Mouse (Mus musculus): ENCODE results near the gene Apoc4.

Apoc4 gene

DNA sequence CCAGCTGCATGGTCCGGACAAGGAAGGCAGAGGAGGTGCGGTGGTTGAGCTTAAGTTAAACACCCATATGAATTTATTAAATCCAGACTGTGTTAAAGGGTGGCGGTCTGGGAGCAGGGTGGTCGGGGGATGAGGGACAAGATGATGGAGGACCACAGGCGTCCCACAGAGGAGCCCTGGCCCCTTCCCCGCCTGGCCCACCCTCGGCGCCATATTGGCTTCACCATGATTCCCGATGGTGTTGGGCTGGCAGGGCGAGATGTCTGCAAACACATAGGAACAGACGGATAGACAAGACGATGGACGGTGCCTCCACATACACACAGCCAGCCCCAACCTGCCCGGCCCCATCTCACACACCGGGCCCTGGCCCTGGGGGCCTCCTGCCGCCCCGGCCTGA lies 48.1 kb downstream of the Apoc4 start:
- CTCF ChIA-PET = no interaction called here

DNA sequence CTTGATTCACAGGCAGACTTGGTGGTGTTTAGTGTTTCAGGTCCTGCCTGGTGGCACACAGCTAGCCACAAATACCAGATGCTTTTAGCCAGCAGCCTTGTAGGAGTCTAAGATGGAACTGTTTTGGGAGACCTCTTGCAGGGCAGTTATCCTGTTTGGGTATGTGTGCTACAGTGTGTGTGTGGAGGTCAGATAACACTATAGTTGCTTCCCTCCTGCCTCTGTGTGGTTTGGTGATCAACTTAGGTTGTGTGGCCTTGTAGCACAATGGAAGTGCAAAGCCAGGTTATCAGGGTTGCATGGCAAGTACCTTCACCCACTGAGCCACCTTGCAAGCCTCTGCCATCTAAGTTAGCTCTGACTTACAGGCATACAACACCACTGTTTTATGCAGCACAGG lies 48.6 kb downstream of the Apoc4 start:
- CTCF ChIA-PET = no interaction called here

- CTCF ChIA-PET = no interaction called here
Measured at GRCm38 (mm10) chr7:19632275-19632674, 49.0 kb downstream of the Apoc4 start.

- CTCF ChIA-PET = interaction anchor here (0.9 kb wide), 1 partner anchor 13 kb away, joined by 4 read pairs; no protein-coding TSS in a partner anchor
Measured at GRCm38 (mm10) chr7:19629361-19629734, 51.9 kb downstream of the Apoc4 start, which contains the start of gene Relb. Relb (minus strand) TSS chr7:19629438.

- CTCF ChIA-PET = no interaction called here
Measured at GRCm38 (mm10) chr7:19628536-19629360, 52.5 kb downstream of the Apoc4 start.

GRCm38 (mm10) chr7:19628192-19628535 lies 53.1 kb downstream of the Apoc4 start:
- CTCF ChIA-PET = no interaction called here
